Mouse (Mus musculus) spleen, postnatal 36 days (tissue): ENCODE measurements around the gene Sprr2h.

Experiments
- DNase-seq, 2 experiments: peaks; one replicate each; pipeline ENCODE4 v3.0.0; 2022; ENCODE audit warnings: low spot score in 2 of 2, mixed read lengths in 1 of 2

Gene Sprr2h

DNA sequence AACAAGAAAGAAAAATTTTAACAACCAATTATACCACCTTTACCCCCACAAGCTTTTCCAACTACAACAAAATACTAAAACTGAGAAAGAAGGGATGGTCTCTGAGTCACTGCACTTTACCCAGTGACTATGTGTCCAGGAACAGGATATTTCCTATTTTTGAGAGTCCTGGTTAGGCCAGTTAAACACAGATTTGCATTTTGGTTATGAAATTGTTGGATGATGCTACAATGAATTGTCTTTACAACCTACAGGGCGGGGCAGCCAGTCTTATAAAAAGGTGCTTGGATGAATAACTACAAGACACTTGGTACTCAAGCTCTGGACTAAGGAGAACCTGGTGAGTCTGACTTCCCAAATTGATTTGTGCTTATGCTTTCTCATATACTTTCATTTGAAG, at the start of gene Sprr2h:
Gene Sprr2h, plus strand, starts transcription at position 301 of the 400 bp plus-strand sequence.
- DNase-seq = no peak

DNA sequence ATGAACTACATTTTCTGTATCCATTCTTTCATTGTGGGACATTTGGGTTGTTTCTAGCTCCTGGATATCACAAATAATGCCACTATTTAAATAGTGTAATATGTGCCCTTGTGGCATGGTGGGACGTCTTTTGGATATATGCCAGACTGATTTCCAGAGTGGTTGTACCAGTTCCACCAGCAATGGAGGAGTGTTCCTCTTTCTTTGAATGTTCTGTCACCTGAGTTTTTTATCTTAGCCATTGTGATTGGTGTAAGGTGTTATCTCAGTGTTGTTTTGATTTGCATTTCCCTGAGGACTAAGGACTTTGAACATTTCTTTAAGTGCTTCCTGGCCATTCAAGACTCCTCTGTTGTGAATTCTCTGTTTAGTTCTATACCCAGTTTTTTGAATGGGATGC, 49.2 kb upstream of the Sprr2h start:
- no peak for DNase-seq

DNA sequence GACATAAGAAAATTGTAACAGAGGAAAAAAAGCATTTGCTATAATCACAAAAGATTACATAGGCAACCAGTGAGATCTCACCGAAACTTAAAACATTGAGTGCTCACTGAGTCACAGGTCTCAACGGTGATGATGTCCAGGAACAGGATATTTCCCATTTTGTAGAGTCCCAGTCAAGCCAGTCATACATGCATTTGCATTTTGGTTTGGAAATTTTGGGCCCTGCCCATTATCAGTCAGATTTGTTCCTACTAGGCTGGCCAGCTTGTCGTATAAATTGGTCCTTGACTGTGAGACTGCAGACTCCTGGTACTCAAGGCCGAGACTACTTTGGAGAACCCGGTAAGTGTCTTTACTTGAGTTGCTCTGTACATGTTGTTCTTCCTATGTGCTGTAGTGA, 46.6 kb upstream of the Sprr2h start, which contains the start of gene Sprr2d:
Gene Sprr2d, plus strand, starts transcription at position 301 of the 400 bp plus-strand sequence.
- DNase-seq = no peak

DNA sequence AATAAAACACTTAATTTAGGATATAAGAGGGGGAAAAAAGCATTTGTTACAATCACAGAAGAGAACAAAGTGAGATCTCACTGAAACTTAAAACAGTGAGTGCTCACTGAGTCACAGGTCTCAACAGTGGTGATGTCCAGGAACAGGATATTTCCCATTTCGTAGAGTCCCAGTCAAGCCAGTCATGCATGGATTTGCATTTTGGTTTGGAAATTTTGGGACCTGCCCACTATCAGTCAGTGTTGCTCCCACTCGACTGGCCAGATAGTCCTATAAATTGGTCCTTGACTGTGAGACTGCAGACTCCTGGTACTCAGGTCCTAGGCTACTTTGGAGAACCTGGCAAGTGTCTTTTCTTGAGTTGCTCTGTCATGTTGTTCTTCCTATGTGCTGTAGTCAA, 33.6 kb upstream of the Sprr2h start, which contains the start of gene Sprr2e:
Gene Sprr2e, plus strand, starts transcription at position 301 of the 400 bp plus-strand sequence.
- no peak for DNase-seq

DNA sequence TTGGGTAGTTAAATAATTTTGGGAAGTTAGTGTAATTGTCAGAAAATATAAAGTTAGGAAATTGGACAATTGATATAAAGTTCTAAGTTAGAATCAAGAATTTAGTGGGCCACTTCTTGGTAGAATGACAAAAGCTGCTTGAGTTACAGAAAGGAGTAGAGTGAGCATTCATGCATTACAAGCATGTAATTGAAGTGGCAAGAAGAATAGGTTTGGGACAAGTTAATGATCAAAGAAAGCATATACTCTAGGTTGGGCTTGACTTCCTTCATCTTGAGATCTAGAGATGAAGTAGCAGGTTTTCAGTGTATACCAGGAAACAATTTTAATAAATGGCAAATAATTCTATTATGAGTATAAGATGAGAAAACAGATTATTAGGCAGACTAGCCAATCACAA, 23.9 kb upstream of the Sprr2h start:
- no peak for DNase-seq

DNA sequence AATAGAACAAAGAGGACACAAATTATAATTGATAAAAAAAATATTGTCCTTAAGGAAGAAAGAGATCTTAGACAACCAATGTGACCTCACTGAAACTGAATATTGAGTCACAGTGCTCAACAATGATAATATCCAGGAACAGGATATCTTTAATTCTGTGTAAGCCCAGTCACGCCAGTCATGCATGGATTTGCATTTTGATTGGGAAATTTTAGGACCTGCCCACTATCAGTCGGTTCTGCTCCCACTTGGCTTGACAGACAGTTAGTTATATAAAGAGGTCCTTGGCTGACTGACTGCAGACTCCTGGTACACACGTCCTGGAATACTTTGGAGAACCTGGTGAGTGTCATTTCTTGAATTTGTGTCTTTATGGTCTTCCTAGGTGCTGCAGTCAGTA, 20.6 kb upstream of the Sprr2h start, which contains the start of gene Sprr2f:
Gene Sprr2f, plus strand, starts transcription at position 301 of the 400 bp plus-strand sequence.
- DNase-seq = no peak

DNA sequence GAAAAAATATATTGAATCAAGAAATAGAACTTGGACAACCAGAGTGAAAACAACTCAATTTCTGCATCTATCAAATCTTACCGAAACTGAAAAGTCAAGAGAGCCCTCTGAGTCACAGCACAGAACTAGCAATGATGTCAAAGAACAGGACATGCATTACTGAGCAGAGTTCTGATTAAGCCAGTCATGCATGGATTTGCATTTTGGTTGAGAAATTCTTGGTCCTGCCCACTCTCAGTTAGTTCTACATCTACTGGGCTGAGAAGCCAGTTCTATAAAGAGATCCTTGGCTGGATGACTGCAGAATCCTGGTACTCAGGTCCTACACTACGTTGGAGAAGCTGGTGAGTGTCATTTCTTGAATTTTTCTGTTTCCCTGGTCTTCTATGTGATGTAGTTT, 11.9 kb upstream of the Sprr2h start:
- no peak for DNase-seq

DNA sequence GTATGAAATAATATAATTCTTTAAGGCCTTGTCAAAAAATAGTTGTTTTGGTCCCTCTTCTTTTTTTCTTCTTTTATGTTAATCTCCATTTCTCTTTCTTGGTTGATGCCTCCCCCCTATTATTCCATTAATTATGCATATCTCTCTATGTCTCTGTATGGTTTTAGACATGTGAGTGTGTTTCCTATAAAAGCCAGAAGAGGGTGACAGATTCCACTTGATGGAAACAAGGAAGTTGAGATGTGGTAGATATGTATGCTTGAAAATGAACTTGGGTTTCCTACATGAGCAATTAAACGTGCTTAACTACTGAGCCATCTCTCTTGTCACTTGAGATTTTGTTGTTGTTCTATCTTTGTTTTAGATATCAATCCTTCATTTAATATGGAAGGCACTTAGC, 8.8 kb downstream of the Sprr2h start:
- no peak for DNase-seq

DNA sequence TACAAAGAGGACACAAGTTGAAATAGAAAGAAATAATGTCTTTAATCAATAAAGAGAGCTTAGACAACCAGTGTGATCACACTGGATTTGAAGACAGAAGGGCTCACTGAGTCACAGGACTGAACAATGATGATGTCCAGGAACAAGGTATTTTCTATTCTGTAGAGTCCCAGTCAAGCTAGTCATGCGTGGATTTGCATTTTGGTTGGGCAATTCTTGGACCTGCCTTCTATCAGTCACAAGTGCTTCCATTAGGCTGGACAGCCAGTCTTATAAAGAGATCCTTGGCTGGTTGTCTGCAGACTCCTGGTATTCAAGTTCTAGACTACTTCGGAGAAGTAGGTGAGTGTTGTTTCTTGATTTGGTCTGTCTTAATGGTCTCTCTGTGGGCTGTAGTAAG, 22.2 kb downstream of the Sprr2h start, which contains the start of gene Sprr2i:
Gene Sprr2i, plus strand, starts transcription at position 301 of the 400 bp plus-strand sequence.
- no peak for DNase-seq

DNA sequence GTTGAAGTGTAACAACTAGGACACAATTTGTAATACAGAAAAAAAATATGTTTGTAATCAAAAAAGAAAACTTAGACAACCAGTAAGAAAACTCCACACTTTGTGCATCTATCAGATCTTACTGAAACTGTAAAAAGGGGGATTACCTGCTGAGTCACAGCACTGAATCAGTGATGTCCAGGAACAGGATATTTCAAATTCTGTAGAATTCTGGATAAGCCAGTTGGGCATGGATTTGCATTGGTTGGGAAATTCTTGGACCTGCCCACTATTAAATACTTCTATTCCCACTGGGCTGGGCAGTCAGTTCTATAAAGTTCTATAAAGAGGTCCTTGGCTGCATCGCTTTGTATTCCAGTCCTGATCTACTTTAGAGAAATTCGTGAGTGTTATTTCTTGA, 32.3 kb downstream of the Sprr2h start, which contains the start of gene Sprr2j-ps:
Gene Sprr2j-ps, plus strand, starts transcription at position 301 of the 400 bp plus-strand sequence.
- no peak for DNase-seq

DNA sequence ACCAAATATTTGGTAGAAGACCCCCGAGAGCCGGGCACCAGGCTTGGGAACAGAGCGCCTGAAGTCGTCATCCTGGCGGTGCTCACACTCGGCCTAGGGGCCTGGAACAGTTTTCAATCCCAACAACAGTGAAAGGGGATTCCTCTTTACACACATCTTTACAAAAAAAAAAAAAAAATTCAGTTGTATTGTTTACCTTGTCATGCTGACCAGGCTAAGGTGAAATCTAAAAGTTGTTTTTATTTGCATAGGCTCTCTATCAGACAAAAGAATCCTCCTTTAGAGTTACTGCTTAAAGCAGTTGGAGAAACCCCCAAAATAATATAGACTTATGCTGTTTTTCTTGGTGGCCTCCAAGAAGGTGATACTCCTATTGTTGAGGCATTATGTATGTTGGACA, 43.8 kb downstream of the Sprr2h start, which contains the start of gene Gm9774:
Gene Gm9774, minus strand, starts transcription at position 101 of the 400 bp plus-strand sequence.
- no peak for DNase-seq

DNA sequence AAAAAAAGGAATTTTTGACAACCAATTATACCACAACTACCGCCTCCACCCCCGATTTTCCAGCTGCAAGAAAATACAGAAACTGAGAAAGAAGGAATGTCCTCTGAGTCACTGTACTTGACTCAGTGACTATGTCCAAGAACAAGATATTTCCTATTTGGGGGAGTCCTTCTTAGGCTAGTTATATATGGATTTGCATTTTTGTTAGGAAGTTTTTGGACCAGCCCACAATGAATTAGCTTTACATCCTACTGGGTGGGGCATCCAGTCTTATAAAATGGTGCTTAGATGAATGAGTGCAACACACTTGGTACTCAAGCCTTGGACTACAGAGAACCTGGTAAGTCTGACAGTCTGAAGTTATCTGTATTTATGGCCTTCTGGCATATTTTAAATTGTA, 46.8 kb downstream of the Sprr2h start, which contains the start of gene Sprr2k:
Gene Sprr2k, plus strand, starts transcription at position 301 of the 400 bp plus-strand sequence.
- no peak for DNase-seq
